Mouse (Mus musculus) urinary bladder, postnatal 4 days (tissue): Measurements from ENCODE around the gene Krtap24-1.

Experiments
- DNase-seq, 2 experiments: peaks; one replicate each; pipeline ENCODE4 v3.0.0; 2021 to 2022; ENCODE audit warnings: low spot score in 2 of 2

Gene Krtap24-1

DNA sequence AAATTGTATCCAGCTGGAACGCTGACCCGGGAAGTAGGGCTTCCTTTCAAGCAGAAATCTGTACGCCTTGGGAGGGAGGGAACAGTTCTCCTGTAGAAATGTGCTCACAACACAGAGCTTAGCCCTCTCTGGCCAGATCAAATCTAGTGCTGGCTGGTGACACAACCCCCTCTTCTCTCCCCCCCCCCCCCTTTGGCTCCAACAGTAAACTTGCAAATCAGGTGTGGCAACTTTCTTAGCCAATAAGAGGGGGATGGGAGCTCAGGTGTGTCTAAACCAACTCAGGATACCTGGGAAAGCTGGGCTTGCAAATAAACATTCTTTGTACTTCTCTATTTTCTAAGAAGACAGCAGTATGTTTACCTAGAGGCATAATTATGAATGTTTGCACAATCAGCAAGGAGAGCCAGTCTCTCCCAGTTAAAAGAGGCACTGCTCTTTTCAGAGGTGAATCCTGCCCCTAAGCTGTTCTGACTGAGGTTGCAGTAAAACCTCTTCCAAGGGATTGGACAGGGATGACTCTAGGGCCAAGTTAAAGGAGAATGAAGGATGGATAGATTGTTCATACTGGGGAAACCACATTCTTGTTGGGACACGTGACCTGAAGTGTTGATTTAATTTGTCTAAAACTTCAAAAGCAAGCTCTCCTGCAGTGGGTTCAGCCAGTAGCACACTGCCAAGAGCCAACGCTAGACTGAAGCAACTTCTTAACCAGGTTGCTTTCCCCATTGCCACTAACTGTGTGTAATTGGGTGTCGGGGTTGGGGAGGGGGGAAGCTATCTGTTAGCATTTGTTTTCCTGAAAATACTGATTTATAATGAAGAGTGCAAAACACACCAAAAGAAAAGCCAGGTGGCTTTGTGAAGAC is 48.8 kb downstream of the Krtap24-1 start, which contains the start of gene Cldn8:
Cldn8 (minus strand) TSS at position 139 of the 869 bp plus-strand sequence.
- DNase-seq = no peak

DNA sequence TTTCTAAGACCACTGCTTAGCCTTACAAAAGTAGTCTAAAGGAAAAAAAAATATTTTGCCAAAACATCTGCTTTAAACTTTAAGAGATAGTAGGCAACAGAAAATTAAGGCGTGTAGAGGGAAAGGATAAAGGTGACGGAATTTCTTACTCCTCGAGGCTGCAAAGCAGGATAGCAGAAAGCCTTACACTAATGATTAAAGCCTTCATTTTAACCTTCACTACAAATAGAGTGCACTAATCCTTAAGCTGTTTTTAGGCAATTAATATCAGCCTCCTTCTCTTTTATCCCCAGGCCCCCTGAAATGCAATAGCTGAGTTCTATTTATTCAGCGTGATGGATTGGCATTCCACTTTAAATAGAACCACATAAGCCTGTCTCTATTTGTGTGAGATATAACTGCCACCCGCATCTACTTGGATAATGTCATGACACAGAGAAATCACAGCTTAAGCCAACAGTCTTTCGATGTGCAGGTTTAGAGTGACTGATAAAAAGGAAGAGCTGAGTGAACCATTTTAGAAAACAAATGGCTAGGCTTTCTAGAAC is 50.4 kb downstream of the Krtap24-1 start:
- DNase-seq = no peak
